Mouse (Mus musculus): ENCODE measurements around the gene Gse1. TPM values are rescaled to one million over a fixed set of nuclear protein-coding genes. Genes with fewer than 3 reads are reported as not detected.

Gse1 gene
- polyA plus RNA-seq, 1 experiment from 2014 or later = 11.3 TPM

GRCm38 (mm10) chr8:120347734-120348341 is 119.6 kb downstream of the Gse1 start:
- Histone ChIP-seq H3K36me3 (ENCODE audit: control insufficient read depth, insufficient read depth, low read length) (no peaks in the 10 kb centered on the region), H3K4me1 (ENCODE audit: control insufficient read depth, insufficient read depth, low read length) (peaks cover 83% of the 10 kb centered on the region), H3K4me2 (replicated peaks; ENCODE audit: low read depth, low read length) (no peak overlapping the region), H3K4me3 (ENCODE audit: low read length) (no peak overlapping the region), H3K9me3 (ENCODE audit: control insufficient read depth, low read length) (no peaks in the 10 kb centered on the region), H3K27ac (ENCODE audit: low read depth, low read length) (no peak overlapping the region), H3K27me3 (ENCODE audit: control insufficient read depth, insufficient read depth, low read length) (no peaks in the 10 kb centered on the region), H3K9ac (ENCODE audit: low read depth, low read length) (no peak overlapping the region)
- no peak for ATAC-seq (ENCODE audit: low FRiP score, low TSS enrichment)
- WGBS = 58% methylated on average over 21 of the region's 21 CpGs

- no peaks in the 10 kb centered on the region for H3K36me3 ChIP-seq (ENCODE audit: control insufficient read depth, insufficient read depth, low read length)
- no peak overlapping the region for H3K4me3 ChIP-seq (ENCODE audit: low read length)
- H3K4me1 ChIP-seq (ENCODE audit: control insufficient read depth, insufficient read depth, low read length) = peaks cover 84% of the 10 kb centered on the region
- no peak overlapping the region for H3K27ac ChIP-seq (ENCODE audit: low read depth, low read length)
- ATAC-seq (ENCODE audit: low FRiP score, low TSS enrichment) = peak; percentile 8; the same call in 1 of the 2 replicates
- no peak overlapping the region for H3K4me2 ChIP-seq (replicated peaks; ENCODE audit: low read depth, low read length)
- H3K9ac ChIP-seq (ENCODE audit: low read depth, low read length) = no peak overlapping the region
- no peaks in the 10 kb centered on the region for H3K27me3 ChIP-seq (ENCODE audit: control insufficient read depth, insufficient read depth, low read length)
- no peaks in the 10 kb centered on the region for H3K9me3 ChIP-seq (ENCODE audit: control insufficient read depth, low read length)
- WGBS = 7% methylated on average over 11 of the region's 11 CpGs
Measured at GRCm38 (mm10) chr8:120348922-120349321, 120.7 kb downstream of the Gse1 start.

GRCm38 (mm10) chr8:120351332-120352071 is 123.2 kb downstream of the Gse1 start:
- Histone ChIP-seq H3K27me3 (ENCODE audit: control insufficient read depth, insufficient read depth, low read length) (no peaks in the 10 kb centered on the region), H3K27ac (ENCODE audit: low read depth, low read length) (peak overlapping the region; percentile 59; the same call in 1 of the 2 replicates), H3K9me3 (ENCODE audit: control insufficient read depth, low read length) (no peaks in the 10 kb centered on the region), H3K9ac (ENCODE audit: low read depth, low read length) (no peak overlapping the region), H3K4me2 (replicated peaks; ENCODE audit: low read depth, low read length) (0 out of 2 replicates have a peak overlapping the region, but pooled peaks have one; percentile 5), H3K36me3 (ENCODE audit: control insufficient read depth, insufficient read depth, low read length) (peaks cover 3% of the 10 kb centered on the region; the same call in 1 of the 2 replicates), H3K4me1 (ENCODE audit: control insufficient read depth, insufficient read depth, low read length) (peaks cover 72% of the 10 kb centered on the region), H3K4me3 (ENCODE audit: low read length) (no peak overlapping the region)
- ATAC-seq (ENCODE audit: low FRiP score, low TSS enrichment) = no peak
- 27% methylated on average over 7 of the region's 7 CpGs for WGBS

GRCm38 (mm10) chr8:120352096-120352495 is 123.8 kb downstream of the Gse1 start:
- Histone ChIP-seq H3K4me1 (ENCODE audit: control insufficient read depth, insufficient read depth, low read length) (peaks cover 66% of the 10 kb centered on the region), H3K27ac (ENCODE audit: low read depth, low read length) (peak overlapping the region; percentile 59; the same call in 1 of the 2 replicates), H3K27me3 (ENCODE audit: control insufficient read depth, insufficient read depth, low read length) (no peaks in the 10 kb centered on the region), H3K9ac (ENCODE audit: low read depth, low read length) (no peak overlapping the region), H3K9me3 (ENCODE audit: control insufficient read depth, low read length) (no peaks in the 10 kb centered on the region), H3K4me2 (replicated peaks; ENCODE audit: low read depth, low read length) (peak overlapping the region; percentile 5; the same call in 1 of the 2 replicates), H3K4me3 (ENCODE audit: low read length) (no peak overlapping the region), H3K36me3 (ENCODE audit: control insufficient read depth, insufficient read depth, low read length) (peaks cover 3% of the 10 kb centered on the region; the same call in 1 of the 2 replicates)
- 8% methylated on average over 10 of the region's 10 CpGs for WGBS
- ATAC-seq (ENCODE audit: low FRiP score, low TSS enrichment) = no peak; the same call in 1 of the 2 replicates

- H3K27ac ChIP-seq (ENCODE audit: low read depth, low read length) = no peak overlapping the region
- H3K9ac ChIP-seq (ENCODE audit: low read depth, low read length) = no peak overlapping the region
- H3K4me3 ChIP-seq (ENCODE audit: low read length) = no peak overlapping the region
- no peak for ATAC-seq (ENCODE audit: low FRiP score, low TSS enrichment)
- no peak overlapping the region for H3K4me2 ChIP-seq (replicated peaks; ENCODE audit: low read depth, low read length)
- peaks cover 3% of the 10 kb centered on the region; the same call in 1 of the 2 replicates for H3K36me3 ChIP-seq (ENCODE audit: control insufficient read depth, insufficient read depth, low read length)
- no peaks in the 10 kb centered on the region for H3K27me3 ChIP-seq (ENCODE audit: control insufficient read depth, insufficient read depth, low read length)
- H3K4me1 ChIP-seq (ENCODE audit: control insufficient read depth, insufficient read depth, low read length) = peaks cover 38% of the 10 kb centered on the region
- WGBS = 41% methylated on average over 9 of the region's 9 CpGs
- H3K9me3 ChIP-seq (ENCODE audit: control insufficient read depth, low read length) = no peaks in the 10 kb centered on the region
Measured at GRCm38 (mm10) chr8:120356067-120356466, 127.8 kb downstream of the Gse1 start.

- Histone ChIP-seq H3K36me3 (ENCODE audit: control insufficient read depth, insufficient read depth, low read length) (peaks cover 3% of the 10 kb centered on the region; the same call in 1 of the 2 replicates), H3K4me1 (ENCODE audit: control insufficient read depth, insufficient read depth, low read length) (peaks cover 24% of the 10 kb centered on the region), H3K27ac (ENCODE audit: low read depth, low read length) (no peak overlapping the region), H3K27me3 (ENCODE audit: control insufficient read depth, insufficient read depth, low read length) (no peaks in the 10 kb centered on the region), H3K9ac (ENCODE audit: low read depth, low read length) (no peak overlapping the region), H3K9me3 (ENCODE audit: control insufficient read depth, low read length) (no peaks in the 10 kb centered on the region), H3K4me2 (replicated peaks; ENCODE audit: low read depth, low read length) (no peak overlapping the region), H3K4me3 (ENCODE audit: low read length) (no peak overlapping the region)
- no peak for ATAC-seq (ENCODE audit: low FRiP score, low TSS enrichment)
- WGBS = 80% methylated on average over 6 of the region's 6 CpGs
Measured at GRCm38 (mm10) chr8:120357504-120357903, 129.2 kb downstream of the Gse1 start.

- WGBS = 91% methylated on average over 8 of the region's 8 CpGs
Measured at GRCm38 (mm10) chr8:120361301-120361700, 133.0 kb downstream of the Gse1 start.

GRCm38 (mm10) chr8:120363552-120364071 is 135.4 kb downstream of the Gse1 start:
- peaks cover 29% of the 10 kb centered on the region for H3K4me1 ChIP-seq (ENCODE audit: control insufficient read depth, insufficient read depth, low read length)
- ATAC-seq (ENCODE audit: low FRiP score, low TSS enrichment) = no peak
- 36% methylated on average over 10 of the region's 10 CpGs for WGBS

More at GRCm38 (mm10) chr8:120361301-120361700, 133.0 kb downstream of the Gse1 start:
- Histone ChIP-seq H3K4me2 (replicated peaks; ENCODE audit: low read depth, low read length) (no peak overlapping the region), H3K27ac (ENCODE audit: low read depth, low read length) (no peak overlapping the region), H3K4me3 (ENCODE audit: low read length) (no peak overlapping the region), H3K36me3 (ENCODE audit: control insufficient read depth, insufficient read depth, low read length) (peaks cover under 1% of the 10 kb centered on the region; the same call in 1 of the 2 replicates), H3K9me3 (ENCODE audit: control insufficient read depth, low read length) (no peaks in the 10 kb centered on the region), H3K4me1 (ENCODE audit: control insufficient read depth, insufficient read depth, low read length) (peaks cover 22% of the 10 kb centered on the region), H3K27me3 (ENCODE audit: control insufficient read depth, insufficient read depth, low read length) (no peaks in the 10 kb centered on the region), H3K9ac (ENCODE audit: low read depth, low read length) (no peak overlapping the region)
- no peak for ATAC-seq (ENCODE audit: low FRiP score, low TSS enrichment)

More at GRCm38 (mm10) chr8:120363552-120364071, 135.4 kb downstream of the Gse1 start:
- Histone ChIP-seq H3K4me3 (ENCODE audit: low read length) (no peak overlapping the region), H3K36me3 (ENCODE audit: control insufficient read depth, insufficient read depth, low read length) (no peaks in the 10 kb centered on the region), H3K9ac (ENCODE audit: low read depth, low read length) (no peak overlapping the region), H3K9me3 (ENCODE audit: control insufficient read depth, low read length) (no peaks in the 10 kb centered on the region), H3K27ac (ENCODE audit: low read depth, low read length) (peak overlapping the region; percentile 48; the same call in 1 of the 2 replicates), H3K4me2 (replicated peaks; ENCODE audit: low read depth, low read length) (no peak overlapping the region), H3K27me3 (ENCODE audit: control insufficient read depth, insufficient read depth, low read length) (no peaks in the 10 kb centered on the region)

All from kidney, embryonic 14.5 days (tissue).